Mouse (Mus musculus) hindbrain, embryonic 14.5 days (tissue): Measurements from ENCODE around the gene Olfr1367. TPM values are rescaled to one million over a fixed set of nuclear protein-coding genes. Genes with fewer than 3 reads are reported as not detected.
"Not testable (repeated sequence)": the region's sequence is repeated elsewhere in the genome, so short reads cannot be mapped to it uniquely, and the experiment has no call there.

Experiments used
- ATAC-seq: fragments of 200-750 bp; cut with Nextera tagmentation; 2 replicates; pipeline ENCODE4 v1.8.0; 2017; ENCODE audit warnings: moderate number of reproducible peaks, mild to moderate bottlenecking, moderate TSS enrichment, moderate library complexity; ENCODE audit not compliant: low FRiP score
- DNase-seq: peaks from one replicate; pipeline ENCODE4 v3.0.0-alpha.2; 2015; ENCODE audit warnings: low spot score
- H3K27ac ChIP-seq: fragments of 300-500 bp; sonication (generic); 2 replicates; pipeline ENCODE4 v1.5.1; 2014; ENCODE audit warnings: mild to moderate bottlenecking, moderate library complexity
- H3K27me3 ChIP-seq: fragments of 300-500 bp; sonication (generic); 2 replicates; pipeline ENCODE4 v1.6.1; 2014; ENCODE audit warnings: mild to moderate bottlenecking, low read length, mixed read lengths; ENCODE audit not compliant: control insufficient read depth, insufficient read depth
- H3K36me3 ChIP-seq: fragments of 300-500 bp; sonication (generic); replicated peaks from 2 replicates; pipeline ENCODE4 v1.6.1; 2014; ENCODE audit not compliant: control insufficient read depth, insufficient read depth
- H3K4me1 ChIP-seq: fragments of 300-500 bp; sonication (generic); replicated peaks from 2 replicates; pipeline ENCODE4 v1.6.1; 2014; ENCODE audit warnings: antibody characterized with exemption, low read length, mixed read lengths; ENCODE audit not compliant: control insufficient read depth, insufficient read depth
- H3K4me2 ChIP-seq: fragments of 300-500 bp; sonication (generic); replicated peaks from 2 replicates; pipeline ENCODE4 v1.6.1; 2014; ENCODE audit warnings: mild to moderate bottlenecking, moderate library complexity
- H3K4me3 ChIP-seq: fragments of 300-500 bp; sonication (generic); replicated peaks from 2 replicates; pipeline ENCODE4 v1.5.1; 2014; ENCODE audit warnings: mild to moderate bottlenecking, low read length
- H3K9ac ChIP-seq: fragments of 300-500 bp; sonication (generic); 2 replicates; pipeline ENCODE4 v1.6.1; 2014
- H3K9me3 ChIP-seq: fragments of 300-500 bp; sonication (generic); 2 replicates; pipeline ENCODE4 v1.6.1; 2016; ENCODE audit warnings: low read length; ENCODE audit not compliant: control insufficient read depth
- WGBS: fragments of 180-500 bp; shearing (Covaris S2); extraction: QIAGEN DNeasy Blood & Tissue Kit; methylation state at CpG from one replicate; pipeline ENCODE4 v1.1.7; 2014; 5-methylcytosine and 5-hydroxymethylcytosine counted together
- microRNA-seq: library from miRNA; unstranded; fragments of <30 nt; microRNA quantifications from one replicate; pipeline ENCODE4, GENCODE M21; 2016
- polyA plus RNA-seq: library from polyadenylated mRNA; unstranded; fragments of >200 nt; fragmentation: Nextera tagmentation; extraction: Ambion mirVana; gene quantifications from 2 replicates; pipeline ENCODE4 v1.2.1, GENCODE M21; 2014

The Olfr1367 gene
- polyA plus RNA-seq, 1 experiment from 2014 or later: not detected

GRCm38 (mm10) chr13:21372700-21373099, 26.0 kb downstream of the Olfr1367 start:
- ATAC-seq (no peak), DNase-seq (no peak)
- H3K27ac ChIP-seq: no peak overlapping the region
- 92% methylated on average over 2 of the region's 2 CpGs for WGBS
- no peaks in the 10 kb centered on the region for H3K9me3 ChIP-seq
- no peaks in the 10 kb centered on the region for H3K27me3 ChIP-seq
- peaks cover 33% of the 10 kb centered on the region for H3K36me3 ChIP-seq
- H3K4me2 ChIP-seq: no peak overlapping the region
- no peak overlapping the region for H3K4me3 ChIP-seq
- H3K4me1 ChIP-seq: no peaks in the 10 kb centered on the region
- H3K9ac ChIP-seq: no peak overlapping the region

GRCm38 (mm10) chr13:21377773-21378172, 31.1 kb downstream of the Olfr1367 start:
- Histone ChIP-seq H3K36me3 (no peaks in the 10 kb centered on the region), H3K27me3 (no peaks in the 10 kb centered on the region), H3K4me3 (no peak overlapping the region), H3K4me1 (no peaks in the 10 kb centered on the region), H3K4me2 (no peak overlapping the region), H3K9ac (no peak overlapping the region), H3K27ac (no peak overlapping the region), H3K9me3 (no peaks in the 10 kb centered on the region)
- DNase-seq (no peak), ATAC-seq (no peak)
- WGBS: 94% methylated on average over 2 of the region's 2 CpGs

DNA sequence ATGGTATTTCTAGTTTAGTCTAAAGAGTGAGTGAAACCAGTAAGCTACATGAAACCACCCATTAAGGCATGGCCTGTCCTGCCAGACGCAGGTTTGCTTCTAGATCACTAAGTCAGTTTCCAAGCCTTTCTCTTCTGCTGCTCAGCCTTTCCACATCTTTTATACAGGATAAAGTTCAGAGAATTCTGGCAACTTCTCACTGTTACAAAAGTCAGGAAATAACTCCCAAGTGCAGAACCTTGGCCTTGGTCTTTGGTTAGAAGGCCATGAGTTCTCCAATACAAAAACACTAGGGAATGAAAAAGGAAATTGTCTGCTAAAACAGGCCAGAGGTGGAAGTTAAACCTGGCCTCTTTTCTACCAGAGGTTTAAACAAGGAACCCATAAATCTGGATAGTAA, 48.5 kb downstream of the Olfr1367 start:
- WGBS: 100% methylated on average over 1 of the region's 1 CpGs
- peaks cover 72% of the 10 kb centered on the region for H3K36me3 ChIP-seq

DNA sequence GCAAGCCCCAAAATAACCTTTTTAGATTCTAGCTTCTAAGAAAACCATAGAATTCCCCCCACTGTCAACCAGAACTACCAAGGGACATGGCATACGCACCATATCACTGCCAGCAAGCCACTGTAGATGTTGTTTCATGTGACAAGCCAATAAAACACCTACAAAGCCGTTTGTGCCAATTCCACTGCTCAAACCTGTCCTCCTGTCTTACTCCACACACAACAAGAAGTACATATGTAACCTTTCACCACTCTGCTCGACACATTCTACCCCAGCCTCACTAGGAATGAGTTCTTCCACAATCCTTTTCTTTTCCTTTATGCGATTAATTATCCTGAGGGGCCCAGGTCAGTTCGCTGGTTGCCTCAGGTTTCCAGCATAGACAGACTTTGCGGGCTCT, 48.9 kb downstream of the Olfr1367 start:
- Histone ChIP-seq H3K27ac (no peak overlapping the region), H3K4me1 (no peaks in the 10 kb centered on the region; the same call in none of the 2 replicates), H3K36me3 (peaks cover 68% of the 10 kb centered on the region), H3K9ac (no peak overlapping the region), H3K27me3 (no peaks in the 10 kb centered on the region), H3K4me3 (no peak overlapping the region), H3K9me3 (no peaks in the 10 kb centered on the region), H3K4me2 (no peak overlapping the region)
- DNase-seq (no peak), ATAC-seq (no peak)
- 94% methylated on average over 6 of the region's 6 CpGs for WGBS

More for the DNA sequence above, 48.5 kb downstream of the Olfr1367 start:
- Histone ChIP-seq H3K27me3 (no peaks in the 10 kb centered on the region), H3K4me3 (no peak overlapping the region), H3K4me1 (no peaks in the 10 kb centered on the region; the same call in 1 of the 2 replicates), H3K27ac (no peak overlapping the region), H3K4me2 (no peak overlapping the region), H3K9me3 (no peaks in the 10 kb centered on the region), H3K9ac (no peak overlapping the region)
- ATAC-seq: no peak
- no peak for DNase-seq

GRCm38 (mm10) chr13:21396048-21396447, 49.3 kb downstream of the Olfr1367 start:
- H3K4me2 ChIP-seq, DNase-seq, H3K9ac ChIP-seq, H3K27me3 ChIP-seq, H3K9me3 ChIP-seq, H3K4me1 ChIP-seq, H3K4me3 ChIP-seq, H3K27ac ChIP-seq: not testable (repeated sequence)
- peaks cover 63% of the 10 kb centered on the region for H3K36me3 ChIP-seq
- WGBS: 96% methylated on average over 16 of the region's 18 CpGs
- ATAC-seq: peak; percentile 57; the same call in 1 of the 2 replicates

DNA sequence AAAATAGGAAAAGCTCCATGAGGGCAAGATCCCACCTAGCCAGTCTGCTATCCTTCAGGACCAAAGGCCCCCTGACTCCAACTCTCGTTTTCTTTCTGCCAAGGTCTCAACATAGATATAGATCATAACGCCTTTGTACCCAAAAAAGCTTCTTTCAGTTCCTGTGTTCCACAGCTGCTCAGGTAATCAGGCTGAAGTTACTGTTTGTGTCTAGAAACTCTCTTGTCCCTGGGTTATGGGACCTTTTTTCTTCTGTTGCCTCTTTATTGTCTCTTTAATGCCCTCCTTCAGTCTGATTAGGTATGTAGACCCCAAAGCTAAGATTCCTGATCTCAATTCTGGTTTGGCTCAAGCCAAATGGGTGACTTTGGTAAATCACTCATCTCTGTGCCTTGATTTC, 50.8 kb downstream of the Olfr1367 start:
- ATAC-seq (no peak), DNase-seq (no peak)
- no peak overlapping the region for H3K4me2 ChIP-seq
- no peak overlapping the region for H3K9ac ChIP-seq
- WGBS: 91% methylated on average over 2 of the region's 2 CpGs
- H3K4me3 ChIP-seq: no peak overlapping the region
- H3K4me1 ChIP-seq: peaks cover 14% of the 10 kb centered on the region
- no peaks in the 10 kb centered on the region for H3K27me3 ChIP-seq
- no peaks in the 10 kb centered on the region for H3K9me3 ChIP-seq
- no peak overlapping the region for H3K27ac ChIP-seq
- H3K36me3 ChIP-seq: peaks cover 49% of the 10 kb centered on the region

Small RNAs within 50 kb of the gene (microRNA-seq; reads per million reads assigned to microRNA genes)
- gene Mir6942: not detected

Other genes with a start within 250 kb of the Olfr1367 start
- not detected in 2 replicates for gene Olfr1369-ps1, start 235.4 kb upstream of the Olfr1367 start, polyA plus RNA-seq
- not detected in 2 replicates for gene Olfr263, start 217.3 kb upstream of the Olfr1367 start, polyA plus RNA-seq
- not detected in 2 replicates for gene Olfr1368, start 201.0 kb upstream of the Olfr1367 start, polyA plus RNA-seq
- gene Trim27, start 167.5 kb upstream of the Olfr1367 start, polyA plus RNA-seq: 75.5 and 87.8 TPM in 2 replicates
- gene Gpx5, start 54.2 kb upstream of the Olfr1367 start, polyA plus RNA-seq: not detected in 2 replicates
- 0.15 TPM in 1 of 2 replicates, not detected in the other for gene Gpx6, start 34.8 kb upstream of the Olfr1367 start, polyA plus RNA-seq
- gene Zscan12, start 15.9 kb downstream of the Olfr1367 start, polyA plus RNA-seq: 11.6 and 12.5 TPM in 2 replicates
- gene Zkscan3, start 55.8 kb downstream of the Olfr1367 start, polyA plus RNA-seq: 55.8 and 59.7 TPM in 2 replicates
- gene Pgbd1, start 94.1 kb downstream of the Olfr1367 start, polyA plus RNA-seq: 3.3 and 3.7 TPM in 2 replicates
- gene Zscan26, start 106.8 kb downstream of the Olfr1367 start, polyA plus RNA-seq: 14.1 and 17.4 TPM in 2 replicates
- 3.0 and 3.7 TPM in 2 replicates for gene Nkapl, start 121.6 kb downstream of the Olfr1367 start, polyA plus RNA-seq
- 8.9 and 9.9 TPM in 2 replicates for gene Zkscan4, start 132.0 kb downstream of the Olfr1367 start, polyA plus RNA-seq
- not detected in 2 replicates for gene Gm10065, start 132.5 kb downstream of the Olfr1367 start, polyA plus RNA-seq
- gene AK157302, start 148.3 kb downstream of the Olfr1367 start, polyA plus RNA-seq: 0.25 and 0.42 TPM in 2 replicates
- gene Gm11273, start 154.5 kb downstream of the Olfr1367 start, polyA plus RNA-seq: 5.4 and 6.6 TPM in 2 replicates
- gene Zkscan8, start 184.2 kb downstream of the Olfr1367 start, polyA plus RNA-seq: 7.4 and 8.0 TPM in 2 replicates
- 0.08 and 0.21 TPM in 2 replicates for gene Olfr1366, start 195.9 kb downstream of the Olfr1367 start, polyA plus RNA-seq
- gene Olfr1535, start 213.0 kb downstream of the Olfr1367 start, polyA plus RNA-seq: 0.04 TPM in 1 of 2 replicates, not detected in the other
- gene Olfr1364, start 234.8 kb downstream of the Olfr1367 start, polyA plus RNA-seq: not detected in 2 replicates